Mouse (Mus musculus) hindbrain, embryonic 15.5 days (tissue): ENCODE data around the gene Nfatc3. TPM values are rescaled to one million over a fixed set of nuclear protein-coding genes. Genes with fewer than 3 reads are reported as not detected.

Experiments
- ATAC-seq: fragments of 200-750 bp; cut with Nextera tagmentation; 2 replicates; pipeline ENCODE4 v1.8.0; 2017; ENCODE audit warnings: low read depth, moderate number of reproducible peaks, moderate TSS enrichment; ENCODE audit not compliant: low FRiP score
- H3K27ac ChIP-seq: fragments of 300-500 bp; sonication (generic); replicated peaks from 2 replicates; pipeline ENCODE4 v1.5.1; 2015; ENCODE audit warnings: mild to moderate bottlenecking, inconsistent platforms
- H3K27me3 ChIP-seq: fragments of 300-500 bp; sonication (generic); 2 replicates; pipeline ENCODE4 v1.6.1; 2015; ENCODE audit warnings: control low read depth, inconsistent platforms
- H3K36me3 ChIP-seq: fragments of 300-500 bp; sonication (generic); 2 replicates; pipeline ENCODE4 v1.6.1; 2015; ENCODE audit warnings: control low read depth, inconsistent platforms
- H3K4me1 ChIP-seq: fragments of 300-500 bp; sonication (generic); replicated peaks from 2 replicates; pipeline ENCODE4 v1.6.1; 2015; ENCODE audit warnings: control low read depth, inconsistent platforms
- H3K4me2 ChIP-seq: fragments of 300-500 bp; sonication (generic); 2 replicates; pipeline ENCODE4 v1.6.1; 2015; ENCODE audit warnings: moderate library complexity, mild to moderate bottlenecking, inconsistent platforms
- H3K4me3 ChIP-seq: fragments of 300-500 bp; sonication (generic); 2 replicates; pipeline ENCODE4 v1.5.1; 2015; ENCODE audit warnings: mild to moderate bottlenecking, inconsistent platforms
- H3K9ac ChIP-seq: fragments of 300-500 bp; sonication (generic); 2 replicates; pipeline ENCODE4 v1.6.1; 2015; ENCODE audit warnings: inconsistent platforms
- H3K9me3 ChIP-seq: fragments of 300-500 bp; sonication (generic); 2 replicates; pipeline ENCODE4 v1.6.1; 2016; ENCODE audit warnings: control low read depth, inconsistent platforms
- WGBS: fragments of 180-500 bp; shearing (Covaris S2); methylation state at CpG from one replicate; pipeline ENCODE4 v1.1.7; 2015; 5-methylcytosine and 5-hydroxymethylcytosine counted together
- polyA plus RNA-seq: library from polyadenylated mRNA; unstranded; fragments of >200 nt; fragmentation: Nextera tagmentation; extraction: Ambion mirVana; gene quantifications from 2 replicates; pipeline ENCODE4 v1.2.1, GENCODE M21; 2015

The Nfatc3 gene
- polyA plus RNA-seq, 1 experiment from 2014 or later, result 3.0 TPM

DNA sequence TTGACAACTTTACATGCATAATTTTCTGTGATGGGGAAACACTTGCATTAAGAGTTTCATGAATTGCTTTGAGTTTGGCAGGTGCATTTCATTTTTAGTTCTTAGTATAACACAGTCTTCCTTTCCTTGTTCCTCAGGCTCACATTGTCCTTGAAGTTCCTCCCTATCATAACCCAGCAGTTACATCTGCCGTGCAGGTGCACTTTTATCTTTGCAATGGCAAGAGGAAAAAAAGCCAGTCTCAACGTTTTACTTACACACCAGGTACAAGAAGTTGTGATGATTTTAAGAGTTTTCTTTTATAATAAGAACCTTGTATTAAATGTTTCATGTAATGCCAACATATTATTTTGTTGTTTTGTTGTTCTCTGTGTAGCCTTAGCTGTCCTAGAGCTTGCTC lies 45.2 kb downstream of the Nfatc3 start:
- Histone ChIP-seq H3K4me2 (no peak overlapping the region), H3K27me3 (no peaks in the 10 kb centered on the region), H3K9me3 (no peaks in the 10 kb centered on the region), H3K36me3 (peaks cover 34% of the 10 kb centered on the region), H3K9ac (no peak overlapping the region), H3K4me3 (no peak overlapping the region), H3K27ac (no peak overlapping the region), H3K4me1 (no peaks in the 10 kb centered on the region)
- ATAC-seq, result no peak
- WGBS, result 92% methylated on average over 2 of the region's 2 CpGs

DNA sequence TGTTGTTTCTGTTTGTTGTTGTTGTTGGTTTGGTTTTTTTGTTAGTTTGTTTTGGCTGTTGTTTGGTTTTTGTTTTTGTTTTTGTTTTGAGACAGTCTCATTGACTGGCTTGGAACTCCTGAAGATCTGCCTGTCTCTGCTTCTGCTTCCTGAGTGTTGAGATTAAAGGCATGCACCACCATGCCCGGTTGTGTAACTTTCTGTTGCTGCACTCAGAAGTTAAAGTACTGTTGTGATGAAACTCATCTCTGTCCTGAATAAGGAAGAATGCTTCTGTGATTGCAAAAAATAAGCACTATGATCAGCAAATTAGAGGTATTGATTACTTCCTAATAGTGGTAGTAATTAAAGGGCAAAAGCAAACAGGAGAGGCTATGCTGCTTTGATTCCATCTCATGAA lies 47.6 kb downstream of the Nfatc3 start:
- no peaks in the 10 kb centered on the region for H3K4me1 ChIP-seq
- no peak overlapping the region for H3K4me3 ChIP-seq
- H3K4me2 ChIP-seq, result no peak overlapping the region
- no peak for ATAC-seq
- no peaks in the 10 kb centered on the region for H3K9me3 ChIP-seq
- 96% methylated on average over 1 of the region's 1 CpGs for WGBS
- no peak overlapping the region for H3K9ac ChIP-seq
- no peaks in the 10 kb centered on the region for H3K27me3 ChIP-seq
- H3K36me3 ChIP-seq, result peaks cover 32% of the 10 kb centered on the region
- H3K27ac ChIP-seq, result no peak overlapping the region

DNA sequence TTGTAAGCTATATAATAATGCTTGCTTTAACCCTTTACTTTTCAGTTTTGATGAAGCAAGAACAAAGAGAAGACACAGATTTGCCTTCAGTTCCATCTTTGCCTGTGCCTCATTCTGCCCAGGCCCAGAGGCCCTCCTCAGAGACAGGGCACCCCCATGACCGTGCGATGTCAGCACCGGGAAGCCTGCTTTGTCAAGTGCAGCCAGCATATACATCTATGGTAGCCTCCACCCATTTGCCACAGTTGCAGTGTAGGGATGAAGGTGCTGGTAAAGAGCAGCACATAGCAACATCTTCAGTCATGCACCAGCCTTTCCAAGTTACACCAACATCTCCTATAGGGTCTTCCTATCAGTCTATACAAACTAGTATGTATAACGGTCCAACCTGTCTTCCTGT lies 49.4 kb downstream of the Nfatc3 start:
- no peaks in the 10 kb centered on the region for H3K27me3 ChIP-seq
- ATAC-seq, result no peak

DNA sequence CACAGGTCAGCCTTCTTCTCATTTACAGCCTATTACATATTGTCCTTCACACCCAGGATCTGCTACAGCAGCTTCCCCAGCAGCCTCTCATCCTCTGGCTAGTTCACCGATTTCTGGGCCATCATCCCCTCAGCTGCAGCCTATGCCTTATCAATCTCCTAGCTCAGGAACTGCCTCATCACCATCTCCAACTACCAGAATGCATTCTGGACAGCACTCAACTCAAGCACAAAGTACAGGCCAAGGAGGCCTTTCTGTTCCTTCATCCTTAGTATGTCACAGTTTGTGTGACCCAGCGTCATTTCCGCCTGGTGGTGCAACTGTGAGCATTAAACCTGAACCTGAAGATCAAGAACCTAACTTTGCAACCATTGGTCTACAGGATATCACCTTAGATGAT lies 50.1 kb downstream of the Nfatc3 start:
- Histone ChIP-seq H3K36me3 (peaks cover 23% of the 10 kb centered on the region), H3K4me2 (no peak overlapping the region), H3K9me3 (no peaks in the 10 kb centered on the region), H3K27ac (no peak overlapping the region), H3K9ac (no peak overlapping the region), H3K4me1 (no peaks in the 10 kb centered on the region), H3K4me3 (no peak overlapping the region), H3K27me3 (no peaks in the 10 kb centered on the region)
- ATAC-seq, result no peak
- WGBS, result 97% methylated on average over 3 of the region's 3 CpGs

More for the DNA sequence above, 49.4 kb downstream of the Nfatc3 start:
- Histone ChIP-seq H3K4me3 (no peak overlapping the region), H3K9me3 (no peaks in the 10 kb centered on the region), H3K36me3 (peaks cover 27% of the 10 kb centered on the region), H3K4me2 (no peak overlapping the region), H3K27ac (no peak overlapping the region), H3K4me1 (no peaks in the 10 kb centered on the region), H3K9ac (no peak overlapping the region)
- 98% methylated on average over 4 of the region's 4 CpGs for WGBS

DNA sequence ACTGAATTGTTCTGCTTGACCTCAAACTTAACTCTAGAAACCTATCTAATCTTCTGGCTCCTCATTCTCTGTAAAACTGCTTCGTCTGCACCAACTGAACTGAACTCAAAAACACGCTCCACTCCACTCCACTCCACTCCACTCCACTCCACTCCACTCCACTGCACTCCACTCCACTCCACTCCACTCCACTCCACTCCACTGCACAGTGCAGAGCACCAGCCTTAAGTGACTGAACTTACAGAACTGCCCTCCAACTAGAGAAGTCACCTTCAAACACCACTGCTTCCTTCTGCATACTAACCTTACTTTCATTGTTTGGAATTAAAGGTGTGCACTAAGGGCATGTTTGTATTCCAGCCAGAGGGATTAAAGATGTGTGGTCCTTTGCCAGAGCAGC lies 53.4 kb downstream of the Nfatc3 start:
- Histone ChIP-seq H3K4me2 (no peak overlapping the region), H3K4me3 (no peak overlapping the region), H3K9ac (no peak overlapping the region), H3K4me1 (no peaks in the 10 kb centered on the region), H3K9me3 (no peaks in the 10 kb centered on the region), H3K27me3 (no peaks in the 10 kb centered on the region), H3K36me3 (peaks cover 15% of the 10 kb centered on the region), H3K27ac (no peak overlapping the region)
- ATAC-seq, result no peak
- WGBS, result 100% methylated on average over 2 of the region's 2 CpGs

DNA sequence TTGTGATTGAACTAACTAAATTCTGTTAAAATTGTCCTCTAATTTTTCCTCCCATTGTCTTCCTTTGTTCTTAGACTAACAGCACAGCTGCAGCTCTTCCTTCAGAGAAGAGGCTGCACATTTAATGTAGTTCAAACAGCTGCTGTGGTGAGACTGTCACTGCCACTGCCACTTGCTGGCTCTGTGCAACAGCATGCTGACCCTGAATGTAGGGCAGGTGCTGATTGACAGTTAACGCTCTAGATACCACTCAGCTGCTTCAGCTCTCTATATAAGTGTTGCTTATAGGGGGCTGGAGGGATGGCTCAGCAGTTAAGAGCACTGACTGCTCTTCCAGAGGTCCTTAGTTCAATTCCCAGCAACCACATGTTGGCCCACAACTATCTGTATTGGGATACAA lies 53.9 kb downstream of the Nfatc3 start:
- peaks cover 15% of the 10 kb centered on the region for H3K36me3 ChIP-seq
- WGBS, result 82% methylated on average over 1 of the region's 1 CpGs
- ATAC-seq, result no peak
- no peak overlapping the region for H3K27ac ChIP-seq
- H3K27me3 ChIP-seq, result no peaks in the 10 kb centered on the region
- no peaks in the 10 kb centered on the region for H3K9me3 ChIP-seq
- no peaks in the 10 kb centered on the region for H3K4me1 ChIP-seq
- H3K4me3 ChIP-seq, result no peak overlapping the region
- H3K4me2 ChIP-seq, result no peak overlapping the region
- H3K9ac ChIP-seq, result no peak overlapping the region

DNA sequence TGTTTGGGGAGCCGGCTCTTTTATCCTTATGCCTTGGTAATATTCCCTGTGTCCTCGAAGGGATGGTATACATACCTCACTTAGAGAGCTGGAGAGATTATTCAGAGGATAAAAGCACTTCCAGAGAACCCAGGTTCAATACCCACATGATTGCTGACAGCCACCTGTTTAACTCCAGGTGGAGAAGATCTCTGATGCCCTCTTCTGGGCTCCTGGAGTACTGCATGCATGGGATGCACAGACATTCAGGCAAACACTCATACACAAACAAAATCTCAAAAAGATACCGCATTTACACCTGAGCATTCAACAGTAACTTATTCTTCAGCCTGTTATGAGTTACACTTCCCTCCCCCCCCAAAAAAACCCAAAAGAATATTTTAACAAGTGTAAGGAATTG lies 57.3 kb downstream of the Nfatc3 start:
- Histone ChIP-seq H3K27me3 (no peaks in the 10 kb centered on the region), H3K9ac (no peak overlapping the region), H3K4me2 (no peak overlapping the region), H3K9me3 (no peaks in the 10 kb centered on the region), H3K27ac (no peak overlapping the region), H3K4me3 (no peak overlapping the region), H3K36me3 (peaks cover 9% of the 10 kb centered on the region), H3K4me1 (no peaks in the 10 kb centered on the region)
- no peak for ATAC-seq
- WGBS, result 94% methylated on average over 3 of the region's 3 CpGs

DNA sequence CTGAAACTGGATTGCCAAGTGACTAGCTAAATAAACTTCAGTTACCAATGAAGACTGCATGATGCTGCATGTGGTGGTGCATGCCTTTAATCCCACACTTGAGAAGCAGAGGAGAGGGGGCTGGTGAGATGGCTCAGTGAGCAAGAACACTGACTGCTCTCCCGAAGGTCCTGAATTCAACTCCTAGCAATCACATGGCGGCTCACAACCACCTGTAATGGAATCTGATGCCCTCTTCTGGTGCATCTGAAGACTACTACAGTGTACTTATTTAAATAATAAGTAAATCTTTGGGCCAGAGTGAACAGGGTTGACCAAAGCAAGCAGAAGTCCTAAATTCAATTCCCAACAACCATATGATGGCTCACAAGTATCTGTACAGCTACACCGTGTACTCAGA lies 64.8 kb downstream of the Nfatc3 start:
- Histone ChIP-seq H3K4me2 (no peak overlapping the region), H3K4me1 (no peaks in the 10 kb centered on the region), H3K36me3 (peaks cover 12% of the 10 kb centered on the region), H3K27me3 (no peaks in the 10 kb centered on the region), H3K9ac (no peak overlapping the region), H3K9me3 (no peaks in the 10 kb centered on the region), H3K4me3 (no peak overlapping the region), H3K27ac (no peak overlapping the region)
- 88% methylated on average over 3 of the region's 3 CpGs for WGBS
- no peak for ATAC-seq

DNA sequence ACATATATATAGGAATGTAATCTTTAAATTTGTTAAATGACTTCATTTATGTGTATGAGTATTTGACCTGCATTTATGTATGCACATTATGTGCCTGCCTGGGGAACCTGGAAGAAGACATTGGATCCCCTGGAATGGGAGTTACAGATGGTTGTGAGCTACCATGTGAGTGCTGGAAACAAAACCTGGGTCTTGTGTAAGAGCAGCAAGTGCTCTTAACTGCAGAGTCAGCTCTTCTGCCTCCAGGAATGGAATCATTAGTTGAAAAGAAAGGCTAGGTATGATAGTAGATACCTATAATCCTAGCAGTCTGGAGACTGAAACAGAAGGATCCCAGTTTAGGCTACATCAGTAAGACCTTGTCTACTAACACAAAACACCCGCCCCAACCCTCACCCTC lies 67.4 kb downstream of the Nfatc3 start:
- Histone ChIP-seq H3K9me3 (no peaks in the 10 kb centered on the region), H3K27me3 (no peaks in the 10 kb centered on the region), H3K4me1 (no peaks in the 10 kb centered on the region), H3K27ac (no peak overlapping the region), H3K36me3 (peaks cover 25% of the 10 kb centered on the region), H3K4me3 (no peak overlapping the region), H3K9ac (no peak overlapping the region), H3K4me2 (no peak overlapping the region)
- 93% methylated on average over 1 of the region's 1 CpGs for WGBS
- no peak for ATAC-seq

DNA sequence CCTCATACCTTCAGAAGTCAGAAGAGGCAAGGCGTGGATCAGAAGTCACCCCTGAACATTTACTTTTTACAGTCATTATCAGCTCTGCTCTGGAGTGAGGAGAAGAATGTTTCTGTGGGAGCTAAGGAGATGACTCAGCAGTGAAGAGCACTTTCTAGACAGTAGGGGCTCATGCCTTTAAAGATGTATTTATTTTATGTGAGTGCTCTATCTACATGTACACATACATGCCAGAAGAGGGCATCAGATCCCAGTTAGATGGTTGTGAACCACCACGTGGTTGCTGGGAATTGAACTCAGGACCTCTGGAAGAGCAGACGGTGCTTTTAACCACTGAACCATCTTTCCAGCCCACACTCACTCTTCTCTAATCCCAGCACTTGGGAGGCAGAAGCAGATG lies 68.4 kb downstream of the Nfatc3 start:
- peaks cover 28% of the 10 kb centered on the region for H3K36me3 ChIP-seq
- H3K9me3 ChIP-seq, result no peaks in the 10 kb centered on the region
- no peak for ATAC-seq
- H3K4me1 ChIP-seq, result no peaks in the 10 kb centered on the region
- no peak overlapping the region for H3K9ac ChIP-seq
- no peak overlapping the region for H3K27ac ChIP-seq
- WGBS, result 77% methylated on average over 3 of the region's 3 CpGs
- no peak overlapping the region for H3K4me2 ChIP-seq
- H3K4me3 ChIP-seq, result no peak overlapping the region
- no peaks in the 10 kb centered on the region for H3K27me3 ChIP-seq

DNA sequence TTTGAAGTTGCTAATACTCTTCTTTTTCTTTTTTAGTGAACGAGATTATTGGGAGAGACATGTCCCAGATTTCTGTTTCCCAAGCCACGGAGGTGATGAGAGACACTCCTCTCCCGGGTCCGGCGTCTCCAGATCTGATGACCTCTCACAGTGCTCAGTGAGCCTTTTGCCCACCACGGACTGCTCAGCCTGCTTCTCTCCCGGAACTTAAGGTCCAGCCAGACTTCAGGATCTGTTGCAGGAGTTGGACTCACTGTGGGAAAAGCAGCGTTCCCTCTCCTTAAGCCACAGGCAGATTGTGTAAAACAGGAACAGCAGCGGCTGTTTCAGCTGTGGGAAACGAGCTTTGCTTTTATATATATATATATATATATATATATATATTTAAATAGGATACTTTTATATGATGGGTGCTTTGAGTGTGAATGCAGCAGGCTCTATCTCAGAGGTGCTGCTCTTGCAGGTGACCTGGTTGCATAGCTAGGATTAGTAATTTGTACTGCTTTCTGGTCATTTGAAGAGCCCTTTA lies 69.3 kb downstream of the Nfatc3 start:
- no peaks in the 10 kb centered on the region for H3K27me3 ChIP-seq
- WGBS, result 92% methylated on average over 10 of the region's 10 CpGs
- no peak overlapping the region for H3K27ac ChIP-seq
- H3K4me1 ChIP-seq, result no peaks in the 10 kb centered on the region
- H3K4me2 ChIP-seq, result no peak overlapping the region
- no peaks in the 10 kb centered on the region for H3K9me3 ChIP-seq
- H3K36me3 ChIP-seq, result peaks cover 28% of the 10 kb centered on the region
- no peak overlapping the region for H3K9ac ChIP-seq
- ATAC-seq, result no peak
- no peak overlapping the region for H3K4me3 ChIP-seq

DNA sequence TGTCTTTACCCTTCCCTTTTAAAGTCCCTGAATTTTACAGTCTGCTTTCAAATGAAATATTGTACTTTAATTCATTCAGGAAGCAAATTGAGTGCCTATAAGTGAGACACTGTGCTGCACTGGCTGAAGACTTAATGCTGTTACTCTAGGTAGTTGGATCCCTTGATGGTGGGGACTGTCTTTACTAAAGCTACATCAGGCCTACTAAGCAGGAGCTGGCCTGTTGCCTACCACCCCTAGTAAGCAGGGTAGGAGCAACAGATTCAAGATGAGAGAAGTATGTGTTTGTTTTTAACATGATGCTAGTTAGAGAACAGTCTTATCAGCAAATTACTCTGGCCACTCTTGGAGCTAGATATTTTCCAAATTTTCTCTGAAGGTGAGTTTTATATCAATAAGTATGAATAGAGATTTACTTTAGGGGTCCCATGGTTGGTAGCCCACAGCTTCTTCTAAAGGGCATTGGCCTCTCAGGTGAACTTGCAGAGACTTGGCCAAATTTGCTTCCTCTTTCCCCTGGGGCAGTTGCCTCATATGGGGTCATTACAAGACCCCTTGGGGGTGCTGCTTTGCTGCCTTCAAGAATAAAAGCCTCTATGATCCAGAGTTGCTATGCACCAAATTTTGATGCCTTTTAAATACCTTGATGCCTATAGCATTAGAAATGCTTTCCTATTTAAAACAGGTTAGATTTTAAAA lies 70.7 kb downstream of the Nfatc3 start:
- no peak for ATAC-seq
- peaks cover 28% of the 10 kb centered on the region for H3K36me3 ChIP-seq
- no peaks in the 10 kb centered on the region for H3K9me3 ChIP-seq

DNA sequence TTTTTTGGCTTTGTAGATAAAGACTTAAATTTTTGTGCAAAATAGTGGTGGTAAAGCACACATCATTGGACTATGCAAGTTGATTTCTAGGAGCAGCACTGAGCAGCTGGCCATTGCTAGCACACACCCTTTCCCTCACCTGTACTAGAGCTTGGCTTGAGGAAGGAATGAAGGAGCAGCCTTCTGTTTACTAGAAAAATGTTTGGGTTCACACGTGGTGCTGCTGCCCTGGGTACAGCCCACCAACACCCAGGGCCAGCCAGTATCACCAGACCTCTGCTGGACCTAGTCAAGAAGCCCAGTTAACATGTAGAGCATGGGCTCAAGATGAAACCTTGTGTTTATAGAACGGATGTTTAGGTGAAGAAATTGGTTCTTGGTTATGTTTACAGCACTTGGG lies 71.4 kb downstream of the Nfatc3 start:
- no peaks in the 10 kb centered on the region for H3K9me3 ChIP-seq
- 94% methylated on average over 2 of the region's 2 CpGs for WGBS
- peaks cover 18% of the 10 kb centered on the region for H3K27me3 ChIP-seq
- H3K4me3 ChIP-seq, result no peak overlapping the region
- no peak overlapping the region for H3K9ac ChIP-seq
- H3K4me1 ChIP-seq, result no peaks in the 10 kb centered on the region
- H3K4me2 ChIP-seq, result no peak overlapping the region
- peaks cover 28% of the 10 kb centered on the region for H3K36me3 ChIP-seq
- H3K27ac ChIP-seq, result no peak overlapping the region
- ATAC-seq, result no peak

More for the DNA sequence above, 70.7 kb downstream of the Nfatc3 start:
- Histone ChIP-seq H3K9ac (no peak overlapping the region), H3K27ac (no peak overlapping the region), H3K4me2 (no peak overlapping the region), H3K4me3 (no peak overlapping the region), H3K27me3 (peaks cover 12% of the 10 kb centered on the region), H3K4me1 (no peaks in the 10 kb centered on the region)
